Mouse (Mus musculus): ENCODE measurements around the gene Timp4. TPM values are rescaled to one million over a fixed set of nuclear protein-coding genes. Genes with fewer than 3 reads are reported as not detected.

Timp4 gene
- polyA plus RNA-seq, 1 experiment from 2014 or later = 1.2 TPM

DNA sequence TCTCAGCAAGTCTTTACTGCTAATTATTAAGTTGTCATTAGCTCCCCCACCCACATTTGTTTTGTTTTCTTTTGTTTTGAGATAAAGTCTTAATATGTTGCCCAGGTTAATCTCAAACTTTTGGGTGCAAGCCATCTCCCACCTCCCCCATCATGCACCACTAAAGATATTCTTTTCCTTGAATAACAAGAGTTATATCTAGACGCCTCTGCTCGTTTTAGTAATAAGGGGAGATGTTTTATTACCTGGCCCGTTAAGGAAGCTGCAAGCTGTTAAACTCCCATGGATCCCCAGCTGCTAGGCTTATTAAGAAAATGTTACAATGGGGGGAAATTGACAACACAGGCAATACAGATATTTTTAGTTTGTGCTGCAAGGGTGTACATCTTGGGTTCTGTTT lies 21.4 kb downstream of the Timp4 start:
- Histone ChIP-seq H3K36me3 (no peaks in the 10 kb centered on the region), H3K4me2 (replicated peaks) (no peak overlapping the region), H3K4me3 (replicated peaks) (no peak overlapping the region), H3K4me1 (no peaks in the 10 kb centered on the region; the same call in 1 of the 2 replicates), H3K9me3 (replicated peaks) (no peaks in the 10 kb centered on the region), H3K9ac (no peak overlapping the region), H3K27ac (replicated peaks) (no peak overlapping the region), H3K27me3 (no peaks in the 10 kb centered on the region)
- WGBS = 74% methylated on average over 3 of the region's 3 CpGs
- no peak for ATAC-seq (ENCODE audit: insufficient number of reproducible peaks, low FRiP score, low TSS enrichment, low read depth)

DNA sequence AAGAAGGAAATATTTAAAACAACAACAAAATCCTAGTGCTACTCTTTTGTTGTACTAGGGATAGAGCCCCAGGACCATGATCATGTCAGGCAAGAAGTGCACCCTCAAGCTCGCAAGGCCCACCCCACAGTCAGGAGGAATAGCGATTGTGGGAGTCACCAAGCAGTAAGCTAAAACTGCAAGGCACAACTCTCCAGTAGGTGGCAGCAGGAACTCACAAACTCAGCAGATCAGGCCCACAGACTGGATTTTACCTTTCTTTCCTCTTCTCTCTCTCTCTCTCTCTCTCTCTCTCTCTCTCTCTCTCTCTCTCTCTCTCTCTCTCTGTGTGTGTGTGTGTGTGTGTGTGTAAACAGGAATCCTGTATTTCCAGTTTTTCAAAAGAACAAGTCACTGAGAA lies 24.5 kb downstream of the Timp4 start:
- H3K36me3 ChIP-seq = no peaks in the 10 kb centered on the region
- H3K27me3 ChIP-seq = no peaks in the 10 kb centered on the region
- H3K4me3 ChIP-seq (replicated peaks) = no peak overlapping the region
- H3K4me2 ChIP-seq (replicated peaks) = no peak overlapping the region
- H3K4me1 ChIP-seq = no peaks in the 10 kb centered on the region; the same call in 1 of the 2 replicates
- ATAC-seq (ENCODE audit: insufficient number of reproducible peaks, low FRiP score, low TSS enrichment, low read depth) = 0 out of 2 replicates have a peak, but pooled peaks have one; percentile 39
- H3K27ac ChIP-seq (replicated peaks) = no peak overlapping the region
- WGBS = 7% methylated on average over 2 of the region's 2 CpGs
- no peaks in the 10 kb centered on the region for H3K9me3 ChIP-seq (replicated peaks)
- H3K9ac ChIP-seq = no peak overlapping the region

- Histone ChIP-seq H3K4me2 (replicated peaks) (no peak within 1 kb of the TSS), H3K9me3 (replicated peaks) (no peaks in the 10 kb centered on the region), H3K27ac (replicated peaks) (no peak within 1 kb of the TSS), H3K27me3 (no peaks in the 10 kb centered on the region), H3K4me1 (no peaks in the 10 kb centered on the region; the same call in 1 of the 2 replicates), H3K4me3 (replicated peaks) (no peak within 1 kb of the TSS), H3K9ac (no peak within 1 kb of the TSS), H3K36me3 (no peaks in the 10 kb centered on the region)
- ATAC-seq (ENCODE audit: insufficient number of reproducible peaks, low FRiP score, low TSS enrichment, low read depth) = no peak
- 75% methylated on average over 4 of the region's 4 CpGs for WGBS
Observed at GRCm38 (mm10) chr6:115227043-115227442, 25.0 kb downstream of the Timp4 start, which contains the start of gene Gm17482. Gene Gm17482 (plus strand): TSS chr6:115227343.

DNA sequence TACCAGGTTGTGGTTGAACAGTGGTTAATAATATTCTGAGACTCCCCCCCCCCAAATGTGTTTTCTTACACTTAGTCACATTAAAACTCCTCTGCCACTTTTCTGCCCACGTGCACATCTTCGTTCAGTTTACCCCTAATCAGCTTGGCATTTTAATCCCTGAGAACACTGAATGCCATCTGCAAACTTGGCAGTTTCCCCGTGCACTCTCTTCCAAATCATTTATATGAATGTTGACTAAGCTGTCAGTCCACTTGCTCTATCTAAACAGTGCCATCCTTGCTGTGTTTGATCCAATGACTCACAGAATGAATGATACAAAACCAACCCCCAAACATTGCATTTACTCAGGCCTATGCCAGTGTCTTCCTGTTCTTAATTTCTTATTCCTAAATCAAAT lies 26.5 kb downstream of the Timp4 start:
- Histone ChIP-seq H3K36me3 (no peaks in the 10 kb centered on the region), H3K4me2 (replicated peaks) (no peak overlapping the region), H3K4me1 (no peaks in the 10 kb centered on the region), H3K4me3 (replicated peaks) (no peak overlapping the region), H3K9me3 (replicated peaks) (no peaks in the 10 kb centered on the region), H3K9ac (no peak overlapping the region), H3K27me3 (no peaks in the 10 kb centered on the region), H3K27ac (replicated peaks) (no peak overlapping the region)
- 45% methylated on average over 3 of the region's 3 CpGs for whole genome bisulfite sequencing
- no peak for ATAC-seq (ENCODE audit: insufficient number of reproducible peaks, low FRiP score, low TSS enrichment, low read depth)

DNA sequence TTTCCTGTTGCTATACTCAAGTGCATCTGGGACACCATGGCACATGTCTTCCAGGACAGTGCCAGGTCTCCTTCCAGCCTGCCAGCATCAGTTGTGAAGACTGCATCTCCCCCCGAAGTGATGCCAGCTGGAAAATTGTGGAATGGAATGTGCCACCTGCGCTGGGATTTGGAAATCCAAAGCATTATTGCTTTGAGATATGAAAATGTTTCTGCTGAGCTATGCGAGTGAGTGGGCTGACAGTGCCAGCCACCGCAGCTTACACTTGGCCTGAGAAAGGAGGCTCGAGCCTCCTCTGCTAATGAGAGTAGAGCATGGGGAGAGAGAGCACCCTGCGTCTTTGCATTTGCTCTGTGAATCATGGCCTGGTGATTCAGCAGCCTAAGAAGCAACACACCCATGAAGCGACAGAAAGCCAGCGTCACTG lies 30.8 kb downstream of the Timp4 start:
- no peaks in the 10 kb centered on the region for H3K4me1 ChIP-seq
- no peak for ATAC-seq (ENCODE audit: insufficient number of reproducible peaks, low FRiP score, low TSS enrichment, low read depth)
- no peak overlapping the region for H3K4me3 ChIP-seq (replicated peaks)
- WGBS = 75% methylated on average over 8 of the region's 8 CpGs
- H3K27me3 ChIP-seq = no peaks in the 10 kb centered on the region
- H3K4me2 ChIP-seq (replicated peaks) = no peak overlapping the region
- no peak overlapping the region for H3K9ac ChIP-seq
- H3K27ac ChIP-seq (replicated peaks) = no peak overlapping the region
- H3K9me3 ChIP-seq (replicated peaks) = no peaks in the 10 kb centered on the region
- H3K36me3 ChIP-seq = no peaks in the 10 kb centered on the region

- H3K4me3 ChIP-seq (replicated peaks) = no peak overlapping the region
- H3K9me3 ChIP-seq (replicated peaks) = no peaks in the 10 kb centered on the region
- no peaks in the 10 kb centered on the region for H3K36me3 ChIP-seq
- no peak for ATAC-seq (ENCODE audit: insufficient number of reproducible peaks, low FRiP score, low TSS enrichment, low read depth)
- no peaks in the 10 kb centered on the region for H3K27me3 ChIP-seq
- 47% methylated on average over 5 of the region's 5 CpGs for WGBS
- no peak overlapping the region for H3K27ac ChIP-seq (replicated peaks)
- H3K4me2 ChIP-seq (replicated peaks) = no peak overlapping the region
- 0 out of 2 replicates have a peak, but pooled peaks cover 9% of the 10 kb centered on the region for H3K4me1 ChIP-seq
- no peak overlapping the region for H3K9ac ChIP-seq
Observed at GRCm38 (mm10) chr6:115213129-115213528, 38.9 kb downstream of the Timp4 start.

DNA sequence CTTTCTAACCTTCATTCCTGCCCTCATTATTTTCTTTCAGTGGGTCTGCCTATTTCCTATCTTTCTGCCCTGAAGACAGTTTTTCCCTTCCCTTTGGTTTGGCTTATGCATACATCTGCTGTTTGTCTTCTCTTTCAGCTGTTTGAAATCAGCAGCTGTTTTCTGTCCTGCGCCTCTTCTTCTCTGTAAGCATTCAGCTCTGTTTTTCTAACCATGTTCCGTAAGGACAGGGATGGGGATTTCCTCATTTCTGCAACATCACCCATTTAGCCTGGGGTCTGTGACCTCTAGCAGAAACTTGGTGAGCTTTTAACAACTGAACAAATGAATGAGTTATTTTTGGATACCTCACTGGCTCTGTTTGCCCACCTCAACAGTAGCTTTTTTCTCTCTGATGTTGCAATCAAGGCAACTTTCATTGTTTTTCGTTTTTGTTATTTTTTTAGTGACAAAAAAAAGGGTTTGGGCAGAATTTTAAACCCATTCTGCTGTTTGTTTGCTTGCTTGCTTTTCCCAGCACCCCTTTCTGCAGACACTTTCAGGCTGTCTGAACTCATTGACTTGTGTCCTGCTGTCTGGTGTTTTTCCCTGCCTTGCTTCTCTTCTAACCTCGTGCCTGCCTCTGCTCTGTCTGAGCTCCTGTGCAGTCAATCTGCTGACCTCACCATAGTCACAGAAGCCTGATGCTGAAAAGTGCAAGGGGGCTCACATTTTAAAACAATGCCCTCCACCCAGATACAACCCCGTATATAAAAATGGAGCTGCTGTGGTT lies 39.7 kb downstream of the Timp4 start:
- Histone ChIP-seq H3K4me2 (replicated peaks) (no peak overlapping the region), H3K27me3 (no peaks in the 10 kb centered on the region), H3K27ac (replicated peaks) (no peak overlapping the region), H3K9ac (no peak overlapping the region), H3K4me1 (0 out of 2 replicates have a peak, but pooled peaks cover 9% of the 10 kb centered on the region), H3K9me3 (replicated peaks) (no peaks in the 10 kb centered on the region), H3K36me3 (no peaks in the 10 kb centered on the region), H3K4me3 (replicated peaks) (no peak overlapping the region)
- WGBS = 49% methylated on average over 5 of the region's 5 CpGs
- ATAC-seq (ENCODE audit: insufficient number of reproducible peaks, low FRiP score, low TSS enrichment, low read depth) = no peak

- Histone ChIP-seq H3K9me3 (replicated peaks) (no peaks in the 10 kb centered on the region), H3K4me1 (0 out of 2 replicates have a peak, but pooled peaks cover 9% of the 10 kb centered on the region), H3K4me2 (replicated peaks) (no peak overlapping the region), H3K27ac (replicated peaks) (no peak overlapping the region), H3K36me3 (no peaks in the 10 kb centered on the region), H3K4me3 (replicated peaks) (no peak overlapping the region), H3K9ac (no peak overlapping the region), H3K27me3 (no peaks in the 10 kb centered on the region)
- WGBS = 50% methylated on average over 3 of the region's 3 CpGs
- no peak for ATAC-seq (ENCODE audit: insufficient number of reproducible peaks, low FRiP score, low TSS enrichment, low read depth)
Observed at GRCm38 (mm10) chr6:115210820-115211219, 41.2 kb downstream of the Timp4 start.

- 0 out of 2 replicates have a peak, but pooled peaks cover 9% of the 10 kb centered on the region for H3K4me1 ChIP-seq
- WGBS = 56% methylated on average over 2 of the region's 2 CpGs
Observed at GRCm38 (mm10) chr6:115210187-115210586, 41.8 kb downstream of the Timp4 start.

GRCm38 (mm10) chr6:115203029-115203428 lies 49.0 kb downstream of the Timp4 start:
- ATAC-seq (ENCODE audit: insufficient number of reproducible peaks, low FRiP score, low TSS enrichment, low read depth) = no peak
- Histone ChIP-seq H3K27me3 (no peaks in the 10 kb centered on the region), H3K4me3 (replicated peaks) (no peak overlapping the region), H3K4me1 (no peaks in the 10 kb centered on the region), H3K9me3 (replicated peaks) (no peaks in the 10 kb centered on the region), H3K9ac (no peak overlapping the region), H3K36me3 (no peaks in the 10 kb centered on the region), H3K4me2 (replicated peaks) (no peak overlapping the region), H3K27ac (replicated peaks) (no peak overlapping the region)
- 71% methylated on average over 3 of the region's 3 CpGs for WGBS

More at GRCm38 (mm10) chr6:115210187-115210586, 41.8 kb downstream of the Timp4 start:
- Histone ChIP-seq H3K27ac (replicated peaks) (no peak overlapping the region), H3K27me3 (no peaks in the 10 kb centered on the region), H3K9ac (no peak overlapping the region), H3K4me3 (replicated peaks) (no peak overlapping the region), H3K9me3 (replicated peaks) (no peaks in the 10 kb centered on the region), H3K36me3 (no peaks in the 10 kb centered on the region), H3K4me2 (replicated peaks) (no peak overlapping the region)
- ATAC-seq (ENCODE audit: insufficient number of reproducible peaks, low FRiP score, low TSS enrichment, low read depth) = no peak

- no peak overlapping the region for H3K9ac ChIP-seq
- no peak overlapping the region for H3K4me2 ChIP-seq (replicated peaks)
- WGBS = 83% methylated on average over 3 of the region's 3 CpGs
- no peaks in the 10 kb centered on the region for H3K4me1 ChIP-seq
- no peak overlapping the region for H3K27ac ChIP-seq (replicated peaks)
- H3K36me3 ChIP-seq = no peaks in the 10 kb centered on the region
- ATAC-seq (ENCODE audit: insufficient number of reproducible peaks, low FRiP score, low TSS enrichment, low read depth) = no peak
- no peaks in the 10 kb centered on the region for H3K9me3 ChIP-seq (replicated peaks)
- H3K4me3 ChIP-seq (replicated peaks) = no peak overlapping the region
- H3K27me3 ChIP-seq = no peaks in the 10 kb centered on the region
Observed at GRCm38 (mm10) chr6:115200753-115201152, 51.3 kb downstream of the Timp4 start.

Data from embryonic facial prominence, embryonic 15.5 days (tissue).